Comparison of ENCODE assay signal across 8 mouse cellular contexts in genomic region chrX:103695165-103695996, GRCm38 (mm10).
A peak's percentile ranks its signal among the peaks of the same experiment; 100 is the strongest.
DNase-seq lines count a peak whose midpoint lies in the region; ATAC-seq and TF ChIP-seq lines count a peak whose summit lies in the region.

No protein-coding gene starts in this region.

- H3K36me3 ChIP-seq in CH12.LX (replicated peaks in 1 of 2; ENCODE audit: control insufficient read depth in 1 of 2, insufficient read depth in 1 of 2, low read length in 1 of 2) (no peaks in the 10 kb centered on the region), myocyte (ENCODE audit: control insufficient read depth, insufficient read depth) (no peaks in the 10 kb centered on the region)
- no peaks in the 10 kb centered on the region for H3K36me3 ChIP-seq in forebrain, embryonic 10.5 days (replicated peaks)
- H3K36me3 ChIP-seq in heart, embryonic 14.5 days (ENCODE audit: control insufficient read depth, insufficient read depth, low read length) = no peaks in the 10 kb centered on the region
- no peaks in the 10 kb centered on the region for H3K36me3 ChIP-seq in kidney, postnatal 0 days (ENCODE audit: insufficient read depth, low read length)
- peaks cover under 1% of the 10 kb centered on the region; the same call in 1 of the 2 replicates for H3K36me3 ChIP-seq in liver, adult 2 months (ENCODE audit: control insufficient read depth, insufficient read depth, low read length)
- H3K36me3 ChIP-seq in stomach, postnatal 0 days (ENCODE audit: control insufficient read depth, insufficient read depth, low read length) = no peaks in the 10 kb centered on the region

- H3K79me2 ChIP-seq in CH12.LX (replicated peaks; ENCODE audit: control insufficient read depth, extremely low read depth, insufficient read depth, poor library complexity, severe bottlenecking) (no peaks in the 10 kb centered on the region), myocyte (ENCODE audit: control insufficient read depth, insufficient read depth) (no peaks in the 10 kb centered on the region)
- H3K79me2 ChIP-seq in liver, adult 2 months (ENCODE audit: control insufficient read depth, insufficient read depth, low read length) = no peaks in the 10 kb centered on the region

- peak; percentile 79 for ATAC-seq in heart, embryonic 14.5 days (ENCODE audit: insufficient number of reproducible peaks, insufficient read depth, low FRiP score, low read depth)
- peak; percentile 75 for ATAC-seq in kidney, postnatal 0 days (replicated peaks; ENCODE audit: low FRiP score, low read depth)
- peak; percentile 79 for ATAC-seq in stomach, postnatal 0 days (ENCODE audit: low FRiP score, low TSS enrichment)

- H3K27ac ChIP-seq in CH12.LX (ENCODE audit: insufficient read depth, low read depth) = no peak overlapping the region
- H3K27ac ChIP-seq in forebrain, embryonic 10.5 days = peak overlapping the region; percentile 78
- H3K27ac ChIP-seq in heart, embryonic 14.5 days (replicated peaks in 1 of 2; ENCODE audit: control insufficient read depth in 1 of 2, insufficient read depth in 1 of 2, low read depth in 2 of 2, low read length in 2 of 2) = peak overlapping the region; percentile 80 to 85
- peak overlapping the region; percentile 25; the same call in 1 of the 2 replicates for H3K27ac ChIP-seq in kidney, postnatal 0 days
- H3K27ac ChIP-seq in liver, adult 2 months (replicated peaks; ENCODE audit: insufficient read depth, low read depth, low read length) = no peak overlapping the region
- no peak overlapping the region; the same call in 1 of the 2 replicates for H3K27ac ChIP-seq in stomach, postnatal 0 days (replicated peaks)

- TF ChIP-seq POLR2A in CH12.LX (IDR thresholded peaks at IDR 0.05; ENCODE audit: low read depth, low read length) (no peak), myocyte (IDR thresholded peaks at IDR 0.05; ENCODE audit: insufficient read length, low read depth) (no peak)
- TF ChIP-seq POLR2A in brain, embryonic 14.5 days (IDR thresholded peaks at IDR 0.05; ENCODE audit: borderline replicate concordance, extremely low read depth, insufficient read depth, insufficient read length, poor library complexity, severe bottlenecking) = no peak
- TF ChIP-seq POLR2A in liver, adult 2 months (IDR thresholded peaks at IDR 0.05; ENCODE audit: extremely low read depth, insufficient read depth, low read length) = no peak

- TF ChIP-seq CTCF in CH12.LX (conservative IDR thresholded peaks at IDR 0.05 in 1 of 2, IDR thresholded peaks at IDR 0.05 in 1 of 2; ENCODE audit: low read depth in 2 of 2, low read length in 2 of 2) = peak in 1 of 2 experiments; percentile 67; a peak in 2 of 4 replicates
- TF ChIP-seq CTCF in brain, embryonic 14.5 days (IDR thresholded peaks at IDR 0.05; ENCODE audit: borderline replicate concordance, extremely low read depth, insufficient read depth, insufficient read length) = peak; percentile 45; the same call in 1 of the 2 replicates
- peak; percentile 58 for TF ChIP-seq CTCF in kidney, postnatal 0 days (IDR thresholded peaks at IDR 0.05; ENCODE audit: low read depth)
- TF ChIP-seq CTCF in liver, adult 2 months (IDR thresholded peaks at IDR 0.05; ENCODE audit: low read depth, low read length) = peak; percentile 44
- TF ChIP-seq CTCF in stomach, postnatal 0 days (IDR thresholded peaks at IDR 0.05; ENCODE audit: low read depth) = peak; percentile 69

- peak overlapping the region; percentile 44 for H3K9ac ChIP-seq in CH12.LX (ENCODE audit: insufficient read depth, low read depth)
- H3K9ac ChIP-seq in heart, embryonic 14.5 days (ENCODE audit: low read length) = peak overlapping the region; percentile 65
- H3K9ac ChIP-seq in kidney, postnatal 0 days (ENCODE audit: low read depth, low read length) = 0 out of 2 replicates have a peak overlapping the region, but pooled peaks have one; percentile 35
- H3K9ac ChIP-seq in liver, adult 2 months (ENCODE audit: low read depth, low read length) = peak overlapping the region; percentile 48
- no peak overlapping the region for H3K9ac ChIP-seq in stomach, postnatal 0 days (ENCODE audit: low read length)

- H3K27me3 ChIP-seq in CH12.LX (replicated peaks) (no peaks in the 10 kb centered on the region), myocyte (ENCODE audit: control insufficient read depth, insufficient read depth, insufficient read length) (no peaks in the 10 kb centered on the region)
- peaks cover 100% of the 10 kb centered on the region for H3K27me3 ChIP-seq in forebrain, embryonic 10.5 days (ENCODE audit: poor library complexity, severe bottlenecking)
- peaks cover 66% of the 10 kb centered on the region for H3K27me3 ChIP-seq in heart, embryonic 14.5 days (ENCODE audit: control insufficient read depth, insufficient read depth, low read length)
- 0 out of 2 replicates have a peak, but pooled peaks cover 5% of the 10 kb centered on the region for H3K27me3 ChIP-seq in kidney, postnatal 0 days (ENCODE audit: insufficient read depth, low read length)
- H3K27me3 ChIP-seq in liver, adult 2 months (ENCODE audit: control insufficient read depth, insufficient read depth, low read length) = no peaks in the 10 kb centered on the region
- H3K27me3 ChIP-seq in stomach, postnatal 0 days (ENCODE audit: control insufficient read depth, insufficient read depth, low read length) = no peaks in the 10 kb centered on the region

- peak; percentile 64 for TF ChIP-seq RAD21 in CH12.LX (IDR thresholded peaks at IDR 0.05; ENCODE audit: low read depth, low read length)

- H3K4me2 ChIP-seq in CH12.LX (ENCODE audit: insufficient read depth, low read depth, poor library complexity, severe bottlenecking) (peak overlapping the region; percentile 61), myocyte (ENCODE audit: low read depth) (peak overlapping the region; percentile 69)
- peak overlapping the region; percentile 76 for H3K4me2 ChIP-seq in heart, embryonic 14.5 days (ENCODE audit: low read length)
- peak overlapping the region; percentile 69 for H3K4me2 ChIP-seq in kidney, postnatal 0 days (ENCODE audit: low read length)
- peak overlapping the region; percentile 69 for H3K4me2 ChIP-seq in stomach, postnatal 0 days (replicated peaks; ENCODE audit: low read depth)

- in situ Hi-C loops in CH12.LX (cut with MboI; ENCODE audit: low pct_ligation_motif_present, low pct_unique_long_range_greater_than_20kb, low sequenced_read_pairs) = loop anchor here (25.0 kb wide), 1 partner anchor 217 kb away; no protein-coding TSS in a partner anchor

- H3K4me1 ChIP-seq in CH12.LX (ENCODE audit: control insufficient read depth in 1 of 2, insufficient read depth in 2 of 2) = peaks cover 4 to 9% of the 10 kb centered on the region in 2 experiments
- H3K4me1 ChIP-seq in forebrain, embryonic 10.5 days = peaks cover 36% of the 10 kb centered on the region
- H3K4me1 ChIP-seq in heart, embryonic 14.5 days (ENCODE audit: control insufficient read depth in 2 of 2, insufficient read depth in 2 of 2, low read length in 2 of 2) = peaks cover 0 to 6% of the 10 kb centered on the region in 2 experiments; a peak in 3 of 4 replicates
- no peaks in the 10 kb centered on the region for H3K4me1 ChIP-seq in kidney, postnatal 0 days (replicated peaks; ENCODE audit: insufficient read depth, low read length)
- H3K4me1 ChIP-seq in liver, adult 2 months (ENCODE audit: control insufficient read depth, insufficient read depth, low read length) = peaks cover 2% of the 10 kb centered on the region; the same call in 1 of the 2 replicates
- no peaks in the 10 kb centered on the region for H3K4me1 ChIP-seq in stomach, postnatal 0 days (replicated peaks; ENCODE audit: control insufficient read depth, insufficient read depth)

- TF ChIP-seq EP300 in CH12.LX (IDR thresholded peaks at IDR 0.05; ENCODE audit: low read length) = no peak
- TF ChIP-seq EP300 in stomach, postnatal 0 days (optimal IDR thresholded peaks at IDR 0.05) = no peak

- dilution Hi-C loops in CH12.LX (cut with MboI; ENCODE audit: extremely low pct_ligation_motif_present, extremely low pct_unique_long_range_greater_than_20kb, low sequenced_read_pairs) = no loop called here

- H3K4me3 ChIP-seq in CH12.LX (replicated peaks in 1 of 3; ENCODE audit: low read depth in 2 of 3, low read length in 2 of 3, poor library complexity in 1 of 3) (peak overlapping the region in 2 of 3 experiments; percentile 39 to 52), myocyte (no peak overlapping the region)
- peak overlapping the region; percentile 55 for H3K4me3 ChIP-seq in forebrain, embryonic 10.5 days
- peak overlapping the region; percentile 45 to 49 for H3K4me3 ChIP-seq in heart, embryonic 14.5 days (ENCODE audit: control insufficient read depth in 1 of 2, insufficient read depth in 1 of 2, low read depth in 1 of 2, low read length in 2 of 2)
- peak overlapping the region; percentile 33 for H3K4me3 ChIP-seq in kidney, postnatal 0 days (replicated peaks; ENCODE audit: low read depth, low read length)
- peak overlapping the region; percentile 71 for H3K4me3 ChIP-seq in liver, adult 2 months (ENCODE audit: insufficient read depth, low read depth, low read length)
- H3K4me3 ChIP-seq in stomach, postnatal 0 days (ENCODE audit: low read depth, low read length) = peak overlapping the region; percentile 37

- under 1% methylated on average over 40 of the region's 41 CpGs for WGBS in forebrain, embryonic 10.5 days
- 2% methylated on average over 40 of the region's 41 CpGs for WGBS in heart, embryonic 14.5 days
- 2% methylated on average over 33 of the region's 41 CpGs for WGBS in kidney, postnatal 0 days
- 1% methylated on average over 38 of the region's 41 CpGs for WGBS in liver, adult 2 months
- WGBS in stomach, postnatal 0 days = 2% methylated on average over 35 of the region's 41 CpGs

- DNase-seq in CH12.LX (ENCODE audit: extremely low read depth) = peak; percentile 64
- peak; percentile 89 for DNase-seq in brain, embryonic 14.5 days (ENCODE audit: low read depth)
- peak; percentile 41 for DNase-seq in forebrain, embryonic 10.5 days (ENCODE audit: extremely low spot score, low spot score)
- DNase-seq in kidney, postnatal 0 days (ENCODE audit: low spot score) = peak; percentile 80
- DNase-seq in liver, adult 2 months (ENCODE audit: extremely low read depth, low read depth, low spot score) = peak; percentile 68
- peak; percentile 40 for DNase-seq in stomach, postnatal 0 days (ENCODE audit: low spot score)

- H3K9me3 ChIP-seq in CH12.LX (replicated peaks; ENCODE audit: low read length) = peaks cover 4% of the 10 kb centered on the region
- H3K9me3 ChIP-seq in forebrain, embryonic 10.5 days = no peaks in the 10 kb centered on the region
- H3K9me3 ChIP-seq in heart, embryonic 14.5 days (ENCODE audit: control insufficient read depth, low read length) = no peaks in the 10 kb centered on the region
- no peaks in the 10 kb centered on the region for H3K9me3 ChIP-seq in kidney, postnatal 0 days (replicated peaks; ENCODE audit: low read length)
- H3K9me3 ChIP-seq in stomach, postnatal 0 days (ENCODE audit: control insufficient read depth, low read length) = no peaks in the 10 kb centered on the region

- H3ac ChIP-seq in myocyte (ENCODE audit: control insufficient read depth, insufficient read length) = no peak overlapping the region

TF ChIP-seq in CH12.LX, 34 proteins besides CTCF, POLR2A, EP300 and RAD21 (continues in another document):
- TF ChIP-seq SMC3 (IDR thresholded peaks at IDR 0.05; ENCODE audit: low read depth, low read length) (peak; percentile 55), MAX (IDR thresholded peaks at IDR 0.05; ENCODE audit: low read length) (peak; percentile 43; the same call in 1 of the 2 replicates)

TF ChIP-seq in myocyte, 11 proteins besides CTCF, POLR2A, EP300 and RAD21 (continues in another document):
- TF ChIP-seq MYOD1 (IDR thresholded peaks at IDR 0.05; ENCODE audit: control insufficient read depth in 1 of 3, insufficient read length in 2 of 3, low read depth in 2 of 3) = peak in 2 of 3 experiments; percentile 80 to 92

Comparison
In these comparisons a context has a peak if more than half of its experiments do, and no peak if none do; other contexts are left out.
1. H3K27ac ChIP-seq: peak in forebrain, embryonic 10.5 days (single experiment), heart, embryonic 14.5 days (2 of 2) and kidney, postnatal 0 days (single experiment); none in CH12.LX (single experiment), liver, adult 2 months (single experiment) and stomach, postnatal 0 days (single experiment).
2. Peak in every context shown above with its lines, with median percentiles within 50 percentile points of each other: DNase-seq, H3K4me2 ChIP-seq and ATAC-seq.